ENCODE assay signal across 11 mouse cellular contexts in the genomic region with DNA sequence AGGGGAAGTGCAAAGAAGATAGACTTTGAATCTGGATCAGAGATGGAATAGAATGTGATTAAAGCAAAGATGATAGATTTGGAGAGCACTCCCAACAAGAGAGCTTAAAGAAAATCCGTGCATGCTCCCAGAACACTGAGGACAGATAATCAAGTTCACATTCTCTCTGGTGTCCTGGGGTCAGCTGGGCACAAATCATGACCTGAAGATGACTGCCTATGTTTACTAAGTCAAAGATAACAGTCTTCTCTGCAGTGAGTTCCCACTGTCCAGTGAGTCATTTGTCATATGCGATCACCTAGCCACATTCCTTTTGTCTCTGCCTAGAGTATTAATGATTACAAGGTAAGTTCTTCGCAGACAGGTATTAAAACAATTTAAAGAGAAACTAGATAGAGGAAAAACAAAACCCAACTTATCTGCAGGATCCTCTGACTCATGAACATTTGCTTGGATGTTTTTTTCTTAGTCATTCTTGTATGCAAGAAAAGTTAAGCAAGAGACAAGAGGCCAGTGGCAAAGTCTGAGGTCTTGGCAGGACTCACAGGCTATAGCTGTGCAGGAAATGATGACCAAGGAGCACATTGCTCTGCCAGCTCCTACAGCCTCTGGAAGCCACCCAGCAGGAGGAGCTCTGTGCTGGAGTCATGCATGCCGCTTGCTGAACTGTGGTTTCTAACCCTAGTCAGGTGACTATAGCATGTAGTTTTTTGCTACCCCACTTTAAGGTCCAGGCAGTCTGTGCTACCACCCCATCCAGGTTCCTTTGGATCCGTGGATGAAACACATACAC. TPM values are rescaled to one million over a fixed set of nuclear protein-coding genes. Genes with fewer than 3 reads are reported as not detected.
DNase-seq lines count a peak whose midpoint lies in the region; ATAC-seq and TF ChIP-seq lines count a peak whose summit lies in the region.
"Had no signal": no experiment of that assay in that cellular context is flagged by ENCODE, and none has a peak within 500 bp of the region (broad histone marks: within the 10 kb centered on the region; RNA-seq: fewer than 3 reads in every experiment).

No protein-coding gene starts in this region.

- CTCF ChIA-PET in Patski (lab: Charles Lee) = interaction anchor here (0.8 to 1.3 kb wide), 3 partner anchors 9 to 46 kb away, joined by 3 to 4 read pairs (median 3); no protein-coding TSS in a partner anchor

- H3K27me3 ChIP-seq in heart, embryonic 11.5 days (ENCODE audit: control insufficient read depth, insufficient read depth, low read length) = no peaks in the 10 kb centered on the region
- no peaks in the 10 kb centered on the region for H3K27me3 ChIP-seq in Patski
- H3K27me3 ChIP-seq in heart, postnatal 0 days (ENCODE audit: control insufficient read depth, insufficient read depth, low read length) = no peaks in the 10 kb centered on the region
- H3K27me3 ChIP-seq: lung, embryonic 15.5 days had no signal

- H3K9me3 ChIP-seq in heart, embryonic 11.5 days (replicated peaks; ENCODE audit: control insufficient read depth, low read length) = no peaks in the 10 kb centered on the region
- H3K9me3 ChIP-seq in heart, postnatal 0 days (replicated peaks; ENCODE audit: control insufficient read depth, low read length) = no peaks in the 10 kb centered on the region
- H3K9me3 ChIP-seq: lung, embryonic 15.5 days had no signal

- no peak overlapping the region for H3K4me3 ChIP-seq in heart, embryonic 11.5 days (ENCODE audit: low read depth, low read length)
- H3K4me3 ChIP-seq in heart, postnatal 0 days (ENCODE audit: low read depth, low read length) = no peak overlapping the region
- H3K4me3 ChIP-seq: lung, embryonic 15.5 days had no signal

- in situ Hi-C loops in Patski (cut with MboI; ENCODE audit: low pct_unique_long_range_greater_than_20kb) = no loop called here

- no peaks in the 10 kb centered on the region for H3K4me1 ChIP-seq in heart, embryonic 11.5 days (ENCODE audit: control insufficient read depth, insufficient read depth, low read length)
- H3K4me1 ChIP-seq in heart, postnatal 0 days (ENCODE audit: control insufficient read depth, insufficient read depth) = no peaks in the 10 kb centered on the region
- H3K4me1 ChIP-seq: lung, embryonic 15.5 days had no signal

- H3K27ac ChIP-seq in heart, embryonic 11.5 days (ENCODE audit: low read depth, low read length) = no peak overlapping the region
- H3K27ac ChIP-seq in heart, postnatal 0 days (ENCODE audit: low read depth) = no peak overlapping the region
- H3K27ac ChIP-seq: lung, embryonic 15.5 days had no signal

- TF ChIP-seq EP300 in heart, postnatal 0 days (IDR thresholded peaks at IDR 0.05; ENCODE audit: low read depth) = no peak

- no peaks in the 10 kb centered on the region for H3K36me3 ChIP-seq in heart, embryonic 11.5 days (ENCODE audit: control insufficient read depth, insufficient read depth, low read length)
- no peaks in the 10 kb centered on the region for H3K36me3 ChIP-seq in heart, postnatal 0 days (replicated peaks; ENCODE audit: control insufficient read depth, insufficient read depth, low read length)
- H3K36me3 ChIP-seq: lung, embryonic 15.5 days had no signal

- no peak overlapping the region for H3K9ac ChIP-seq in heart, embryonic 11.5 days (ENCODE audit: low read depth, low read length)
- H3K9ac ChIP-seq in heart, postnatal 0 days (replicated peaks; ENCODE audit: low read depth, low read length) = no peak overlapping the region
- H3K9ac ChIP-seq: lung, embryonic 15.5 days had no signal

- ATAC-seq in heart, embryonic 11.5 days (replicated peaks; ENCODE audit: insufficient number of reproducible peaks, low FRiP score, low TSS enrichment) = no peak
- peak; percentile 84 for ATAC-seq in Patski
- ATAC-seq in heart, postnatal 0 days (ENCODE audit: insufficient read depth, low read depth) = no peak; the same call in 1 of the 2 replicates
- no peak for ATAC-seq in monocyte, adult 5-6 weeks (replicated peaks; ENCODE audit: insufficient number of reproducible peaks, low FRiP score, low TSS enrichment, poor library complexity, severe bottlenecking)

- DNase-seq in heart, adult 8-10 months (ENCODE audit: low spot score) = peak; percentile 9
- peak; percentile 47 for DNase-seq in Patski (ENCODE audit: low read depth, low spot score)
- DNase-seq in heart, postnatal 0 days (ENCODE audit: low spot score) = peak; percentile 44
- DNase-seq in lung, postnatal 10 days = peak; percentile 47
- no peak for DNase-seq in cerebellum, adult 9-10 months
- DNase-seq in cerebellum, adult 11 months = no peak
- DNase-seq: thymus, postnatal 4 days had no signal

- WGBS in heart, embryonic 11.5 days (ENCODE audit: insufficient replicate concordance) = 74% methylated on average over 5 of the region's 5 CpGs
- 64% methylated on average over 5 of the region's 5 CpGs for WGBS in heart, postnatal 0 days

- TF ChIP-seq CTCF in Patski (IDR thresholded peaks at IDR 0.05) = peak; percentile 41
- TF ChIP-seq CTCF in heart, postnatal 0 days (IDR thresholded peaks at IDR 0.05; ENCODE audit: low read depth) = peak; percentile 11; the same call in 1 of the 2 replicates

- H3K4me2 ChIP-seq in heart, embryonic 11.5 days = no peak overlapping the region
- H3K4me2 ChIP-seq in heart, postnatal 0 days (ENCODE audit: low read depth, low read length) = no peak overlapping the region
- H3K4me2 ChIP-seq: lung, embryonic 15.5 days had no signal

- POLR2A ChIA-PET in Patski (lab: Charles Lee) = no interaction called here

RNA-seq across cellular contexts. Expression of gene Srd5a2, which starts 41.4 kb away (rescaled TPM):
- total RNA-seq in heart, adult 8-10 months (2022) = under 1 TPM in 3 of 4 experiments, not detected in 1; 0.19 to 0.49 (median 0.31) TPM
- polyA plus RNA-seq in heart, embryonic 11.5 days (2014; fragmentation: Nextera tagmentation; extraction: Ambion mirVana) = not detected in 2 replicates
- not detected for polyA plus RNA-seq in Patski (2021)
- total RNA-seq in heart, postnatal 0 days (2014; rRNA removed; ENCODE audit: low replicate concordance) = not detected in 2 replicates
- polyA plus RNA-seq in heart, postnatal 0 days (2015; fragmentation: Nextera tagmentation; extraction: Ambion mirVana) = not detected in 2 replicates
- total RNA-seq in monocyte, adult 5-6 weeks (2017) = not detected in 3 replicates
- total RNA-seq: neutrophil, adult 5-6 weeks had no signal
- polyA plus RNA-seq: lung, embryonic 15.5 days had no signal

Comparison
In these comparisons a context has a peak if more than half of its experiments do, and no peak if none do; other contexts are left out.
1. DNase-seq: peak in heart, adult 8-10 months (single experiment), Patski (single experiment), heart, postnatal 0 days (single experiment) and lung, postnatal 10 days (single experiment); none in cerebellum, adult 9-10 months (single experiment) and cerebellum, adult 11 months (single experiment).